Mouse (Mus musculus): ENCODE measurements around the gene Gmpr2. TPM values are rescaled to one million over a fixed set of nuclear protein-coding genes. Genes with fewer than 3 reads are reported as not detected.

Gene Gmpr2
- polyA plus RNA-seq, 1 experiment, result 18.7 TPM

- Histone ChIP-seq H3K4me3 (replicated peaks; ENCODE audit: extremely low read depth, low read depth, low read length) (peak within 1 kb of the TSS; percentile 92), H3K4me1 (ENCODE audit: control insufficient read depth, insufficient read depth, low read length) (peaks cover 4% of the 10 kb centered on the region)
- peak; percentile 89 for DNase-seq
- under 1% methylated on average over 50 of the region's 50 CpGs for WGBS
- TF ChIP-seq POLR2A (IDR thresholded peaks at IDR 0.05; ENCODE audit: borderline replicate concordance, extremely low read depth, low read depth, low read length) (peak; percentile 53; the same call in 1 of the 2 replicates), CTCF (IDR thresholded peaks at IDR 0.05; ENCODE audit: insufficient read depth, low read length) (peak; percentile 85)
Measured at GRCm38 (mm10) chr14:55721700-55722437, 50.1 kb downstream of the Gmpr2 start, which contains the start of gene Rabggta. Gene Rabggta, minus strand, starts transcription at chr14:55722263.

- WGBS, result 30% methylated on average over 8 of the region's 8 CpGs
- DNase-seq, result no peak
- Histone ChIP-seq H3K4me1 (ENCODE audit: control insufficient read depth, insufficient read depth, low read length) (peaks cover 4% of the 10 kb centered on the region), H3K4me3 (replicated peaks; ENCODE audit: extremely low read depth, low read depth, low read length) (no peak overlapping the region)
- no peak for TF ChIP-seq CTCF (IDR thresholded peaks at IDR 0.05; ENCODE audit: insufficient read depth, low read length)
- no peak for TF ChIP-seq POLR2A (IDR thresholded peaks at IDR 0.05; ENCODE audit: borderline replicate concordance, extremely low read depth, low read depth, low read length)
Measured at GRCm38 (mm10) chr14:55722438-55722945, 50.8 kb downstream of the Gmpr2 start.

GRCm38 (mm10) chr14:55723433-55723832 is 51.7 kb downstream of the Gmpr2 start:
- DNase-seq, result no peak
- Histone ChIP-seq H3K4me1 (ENCODE audit: control insufficient read depth, insufficient read depth, low read length) (peaks cover 7% of the 10 kb centered on the region), H3K4me3 (replicated peaks; ENCODE audit: extremely low read depth, low read depth, low read length) (no peak overlapping the region)
- WGBS, result 88% methylated on average over 7 of the region's 7 CpGs
- no peak for TF ChIP-seq POLR2A (IDR thresholded peaks at IDR 0.05; ENCODE audit: borderline replicate concordance, extremely low read depth, low read depth, low read length)
- TF ChIP-seq CTCF (IDR thresholded peaks at IDR 0.05; ENCODE audit: insufficient read depth, low read length), result no peak

- WGBS, result 16% methylated on average over 8 of the region's 8 CpGs
Measured at GRCm38 (mm10) chr14:55724411-55724871, 52.7 kb downstream of the Gmpr2 start.

GRCm38 (mm10) chr14:55726261-55726660 is 54.5 kb downstream of the Gmpr2 start:
- Histone ChIP-seq H3K4me3 (replicated peaks; ENCODE audit: extremely low read depth, low read depth, low read length) (no peak overlapping the region), H3K4me1 (ENCODE audit: control insufficient read depth, insufficient read depth, low read length) (peaks cover 9% of the 10 kb centered on the region)
- TF ChIP-seq POLR2A (IDR thresholded peaks at IDR 0.05; ENCODE audit: borderline replicate concordance, extremely low read depth, low read depth, low read length) (no peak), CTCF (IDR thresholded peaks at IDR 0.05; ENCODE audit: insufficient read depth, low read length) (no peak)
- no peak for DNase-seq

More at GRCm38 (mm10) chr14:55724411-55724871, 52.7 kb downstream of the Gmpr2 start:
- no peak for DNase-seq
- H3K4me3 ChIP-seq (replicated peaks; ENCODE audit: extremely low read depth, low read depth, low read length), result no peak overlapping the region
- TF ChIP-seq POLR2A (IDR thresholded peaks at IDR 0.05; ENCODE audit: borderline replicate concordance, extremely low read depth, low read depth, low read length) (no peak), CTCF (IDR thresholded peaks at IDR 0.05; ENCODE audit: insufficient read depth, low read length) (no peak)
- H3K4me1 ChIP-seq (ENCODE audit: control insufficient read depth, insufficient read depth, low read length), result peaks cover 9% of the 10 kb centered on the region

- DNase-seq, result no peak
- Histone ChIP-seq H3K4me1 (ENCODE audit: control insufficient read depth, insufficient read depth, low read length) (peaks cover 9% of the 10 kb centered on the region), H3K4me3 (replicated peaks; ENCODE audit: extremely low read depth, low read depth, low read length) (no peak overlapping the region)
- TF ChIP-seq CTCF (IDR thresholded peaks at IDR 0.05; ENCODE audit: insufficient read depth, low read length) (no peak), POLR2A (IDR thresholded peaks at IDR 0.05; ENCODE audit: borderline replicate concordance, extremely low read depth, low read depth, low read length) (no peak)
- WGBS, result 45% methylated on average over 8 of the region's 8 CpGs
Measured at GRCm38 (mm10) chr14:55727889-55728685, 56.3 kb downstream of the Gmpr2 start.

Other genes with a start within 250 kb of the Gmpr2 start
- gene Dhrs4, start 193.2 kb upstream of the Gmpr2 start, polyA plus RNA-seq (2012; rRNA removed), result 25.0 and 28.1 TPM in 2 replicates
- 1.8 and 3.0 TPM in 2 replicates for gene Carmil3, start 181.3 kb upstream of the Gmpr2 start, polyA plus RNA-seq (2012; rRNA removed)
- gene Cpne6, start 161.5 kb upstream of the Gmpr2 start, polyA plus RNA-seq (2012; rRNA removed), result 0.05 and 0.07 TPM in 2 replicates
- not detected in 2 replicates for gene Nrl, start 147.0 kb upstream of the Gmpr2 start, polyA plus RNA-seq (2012; rRNA removed)
- 31.6 and 34.1 TPM in 2 replicates for gene Pck2, start 131.7 kb upstream of the Gmpr2 start, polyA plus RNA-seq (2012; rRNA removed)
- 96.0 and 124 TPM in 2 replicates for gene Dcaf11, start 111.9 kb upstream of the Gmpr2 start, polyA plus RNA-seq (2012; rRNA removed)
- gene A730061H03Rik, start 111.5 kb upstream of the Gmpr2 start, polyA plus RNA-seq (2012; rRNA removed), result 0.60 and 1.8 TPM in 2 replicates
- gene Fitm1, start 96.3 kb upstream of the Gmpr2 start, polyA plus RNA-seq (2012; rRNA removed), result 5.1 and 17.5 TPM in 2 replicates
- gene Psme1, start 93.8 kb upstream of the Gmpr2 start, polyA plus RNA-seq (2012; rRNA removed), result 82.8 and 98.6 TPM in 2 replicates
- gene Emc9, start 86.6 kb upstream of the Gmpr2 start, polyA plus RNA-seq (2012; rRNA removed), result 20.7 and 20.8 TPM in 2 replicates
- 45.0 and 60.5 TPM in 2 replicates for gene Psme2, start 80.8 kb upstream of the Gmpr2 start, polyA plus RNA-seq (2012; rRNA removed)
- gene Rnf31, start 80.2 kb upstream of the Gmpr2 start, polyA plus RNA-seq (2012; rRNA removed), result 37.7 and 42.8 TPM in 2 replicates
- 77.3 and 82.6 TPM in 2 replicates for gene Irf9, start 68.4 kb upstream of the Gmpr2 start, polyA plus RNA-seq (2012; rRNA removed)
- gene Rec8, start 53.9 kb upstream of the Gmpr2 start, polyA plus RNA-seq (2012; rRNA removed), result 6.0 and 9.7 TPM in 2 replicates
- 52.7 and 83.9 TPM in 2 replicates for gene Ipo4, start 36.0 kb upstream of the Gmpr2 start, polyA plus RNA-seq (2012; rRNA removed)
- 6.0 and 9.5 TPM in 2 replicates for gene Gm49378, start 34.0 kb upstream of the Gmpr2 start, polyA plus RNA-seq (2012; rRNA removed)
- gene Tm9sf1, start 28.1 kb upstream of the Gmpr2 start, polyA plus RNA-seq (2012; rRNA removed), result 81.4 and 91.7 TPM in 2 replicates
- 0.70 and 1.0 TPM in 2 replicates for gene Tssk4, start 21.8 kb upstream of the Gmpr2 start, polyA plus RNA-seq (2012; rRNA removed)
- 15.1 and 20.4 TPM in 2 replicates for gene Mdp1, start 11.4 kb upstream of the Gmpr2 start, polyA plus RNA-seq (2012; rRNA removed)
- 170 and 270 TPM in 2 replicates for gene Nedd8, start 183 bp downstream of the Gmpr2 start, polyA plus RNA-seq (2012; rRNA removed)
- gene Tinf2, start 9.9 kb downstream of the Gmpr2 start, polyA plus RNA-seq (2012; rRNA removed), result 11.9 and 14.8 TPM in 2 replicates
- 3.4 and 30.7 TPM in 2 replicates for gene Tgm1, start 42.0 kb downstream of the Gmpr2 start, polyA plus RNA-seq (2012; rRNA removed)
- 42.0 and 57.3 TPM in 2 replicates for gene Rabggta, start 50.3 kb downstream of the Gmpr2 start, polyA plus RNA-seq (2012; rRNA removed)
- gene Dhrs1, start 73.7 kb downstream of the Gmpr2 start, polyA plus RNA-seq (2012; rRNA removed), result 69.2 and 89.0 TPM in 2 replicates
- gene Nop9, start 73.8 kb downstream of the Gmpr2 start, polyA plus RNA-seq (2012; rRNA removed), result 12.7 and 16.8 TPM in 2 replicates
- 3.8 and 4.0 TPM in 2 replicates for gene Cideb, start 86.5 kb downstream of the Gmpr2 start, polyA plus RNA-seq (2012; rRNA removed)
- gene Ltb4r2, start 89.5 kb downstream of the Gmpr2 start, polyA plus RNA-seq (2012; rRNA removed), result 1.1 and 2.6 TPM in 2 replicates
- gene Ltb4r1, start 94.0 kb downstream of the Gmpr2 start, polyA plus RNA-seq (2012; rRNA removed), result 6.5 and 7.1 TPM in 2 replicates
- 157 and 169 TPM in 2 replicates for gene Adcy4, start 112.2 kb downstream of the Gmpr2 start, polyA plus RNA-seq (2012; rRNA removed)
- gene Ripk3, start 116.9 kb downstream of the Gmpr2 start, polyA plus RNA-seq (2012; rRNA removed), result 7.5 and 10.0 TPM in 2 replicates
- gene Nfatc4, start 151.2 kb downstream of the Gmpr2 start, polyA plus RNA-seq (2012; rRNA removed), result 26.4 and 27.3 TPM in 2 replicates
- 9.4 and 12.4 TPM in 2 replicates for gene Nynrin, start 182.1 kb downstream of the Gmpr2 start, polyA plus RNA-seq (2012; rRNA removed)
- 0.15 and 0.34 TPM in 2 replicates for gene Cbln3, start 212.5 kb downstream of the Gmpr2 start, polyA plus RNA-seq (2012; rRNA removed)
- gene Khnyn, start 213.0 kb downstream of the Gmpr2 start, polyA plus RNA-seq (2012; rRNA removed), result 20.3 and 24.2 TPM in 2 replicates
- gene Sdr39u1, start 228.4 kb downstream of the Gmpr2 start, polyA plus RNA-seq (2012; rRNA removed), result 37.6 and 51.9 TPM in 2 replicates

All from lung, adult 2 months (tissue).